Mouse (Mus musculus) embryonic facial prominence, embryonic 15.5 days (tissue): ENCODE data around the gene Pi16. TPM values are rescaled to one million over a fixed set of nuclear protein-coding genes. Genes with fewer than 3 reads are reported as not detected.
"Not testable (repeated sequence)": the region's sequence is repeated elsewhere in the genome, so short reads cannot be mapped to it uniquely, and the experiment has no call there.

Source experiments
- ATAC-seq: fragments of 200-750 bp; cut with Nextera tagmentation; 2 replicates; pipeline ENCODE4 v1.8.0; 2017; ENCODE audit warnings: low read depth, moderate TSS enrichment; ENCODE audit not compliant: insufficient number of reproducible peaks, low FRiP score, low TSS enrichment
- H3K27ac ChIP-seq: fragments of 300-500 bp; sonication (generic); replicated peaks from 2 replicates; pipeline ENCODE4 v1.5.1; 2015; ENCODE audit warnings: mild to moderate bottlenecking, inconsistent platforms
- H3K27me3 ChIP-seq: fragments of 300-500 bp; sonication (generic); 2 replicates; pipeline ENCODE4 v1.6.1; 2015; ENCODE audit warnings: inconsistent platforms
- H3K36me3 ChIP-seq: fragments of 300-500 bp; sonication (generic); 2 replicates; pipeline ENCODE4 v1.6.1; 2015; ENCODE audit warnings: mild to moderate bottlenecking, inconsistent platforms
- H3K4me1 ChIP-seq: fragments of 300-500 bp; sonication (generic); 2 replicates; pipeline ENCODE4 v1.6.1; 2015; ENCODE audit warnings: inconsistent platforms
- H3K4me2 ChIP-seq: fragments of 300-500 bp; sonication (generic); replicated peaks from 2 replicates; pipeline ENCODE4 v1.6.1; 2015; ENCODE audit warnings: mild to moderate bottlenecking, inconsistent platforms
- H3K4me3 ChIP-seq: fragments of 300-500 bp; sonication (generic); replicated peaks from 2 replicates; pipeline ENCODE4 v1.5.1; 2015; ENCODE audit warnings: mild to moderate bottlenecking, inconsistent platforms
- H3K9ac ChIP-seq: fragments of 300-500 bp; sonication (generic); 2 replicates; pipeline ENCODE4 v1.6.1; 2015; ENCODE audit warnings: inconsistent platforms
- H3K9me3 ChIP-seq: fragments of 300-500 bp; sonication (generic); replicated peaks from 2 replicates; pipeline ENCODE4 v1.6.1; 2016; ENCODE audit warnings: inconsistent platforms
- WGBS: fragments of 180-500 bp; shearing (Covaris S2); methylation state at CpG from one replicate; pipeline ENCODE4 v1.1.7; 2015; 5-methylcytosine and 5-hydroxymethylcytosine counted together
- polyA plus RNA-seq: library from polyadenylated mRNA; unstranded; fragments of >200 nt; fragmentation: Nextera tagmentation; extraction: Ambion mirVana; gene quantifications from 2 replicates; pipeline ENCODE4 v1.2.1, GENCODE M21; 2015

Gene Pi16
- polyA plus RNA-seq, 1 experiment from 2014 or later, result 2.7 TPM

- peak overlapping the region; percentile 62 for H3K4me2 ChIP-seq
- peak overlapping the region; percentile 97 for H3K9ac ChIP-seq
- H3K27me3 ChIP-seq, result no peaks in the 10 kb centered on the region
- no peaks in the 10 kb centered on the region for H3K9me3 ChIP-seq
- H3K4me1 ChIP-seq, result peaks cover 39% of the 10 kb centered on the region
- WGBS, result under 1% methylated on average over 45 of the region's 45 CpGs
- peak; percentile 13; the same call in 1 of the 2 replicates for ATAC-seq
- H3K36me3 ChIP-seq, result peaks cover 15% of the 10 kb centered on the region; the same call in 1 of the 2 replicates
- H3K4me3 ChIP-seq, result peak overlapping the region; percentile 92
- H3K27ac ChIP-seq, result peak overlapping the region; percentile 91
Measured at GRCm38 (mm10) chr17:29347126-29347644, 29.7 kb downstream of the Pi16 start.

- H3K27ac ChIP-seq, result peak within 1 kb of the TSS; percentile 91
- peak within 1 kb of the TSS; percentile 97 for H3K9ac ChIP-seq
- H3K36me3 ChIP-seq, result peaks cover 13% of the 10 kb centered on the region; the same call in 1 of the 2 replicates
- peak within 1 kb of the TSS; percentile 62 for H3K4me2 ChIP-seq
- no peaks in the 10 kb centered on the region for H3K27me3 ChIP-seq
- ATAC-seq, result peak; percentile 96
- H3K4me3 ChIP-seq, result peak within 1 kb of the TSS; percentile 92
- WGBS, result under 1% methylated on average over 50 of the region's 53 CpGs
- peaks cover 34% of the 10 kb centered on the region for H3K4me1 ChIP-seq
- no peaks in the 10 kb centered on the region for H3K9me3 ChIP-seq
Measured at GRCm38 (mm10) chr17:29347645-29348256, 30.3 kb downstream of the Pi16 start, which contains the start of gene Mtch1. Gene Mtch1, minus strand, starts transcription at chr17:29347934.

- H3K9ac ChIP-seq, result no peak overlapping the region
- 75% methylated on average over 2 of the region's 2 CpGs for WGBS
- no peak overlapping the region for H3K27ac ChIP-seq
- no peaks in the 10 kb centered on the region for H3K9me3 ChIP-seq
- no peak for ATAC-seq
- H3K4me2 ChIP-seq, result no peak overlapping the region
- 0 out of 2 replicates have a peak, but pooled peaks cover 5% of the 10 kb centered on the region for H3K36me3 ChIP-seq
- no peaks in the 10 kb centered on the region for H3K27me3 ChIP-seq
- H3K4me1 ChIP-seq, result peaks cover 26% of the 10 kb centered on the region
- H3K4me3 ChIP-seq, result no peak overlapping the region
Measured at GRCm38 (mm10) chr17:29348996-29349395, 31.5 kb downstream of the Pi16 start.

- H3K9me3 ChIP-seq, H3K9ac ChIP-seq, H3K4me3 ChIP-seq, H3K4me2 ChIP-seq, ATAC-seq, H3K36me3 ChIP-seq, H3K27ac ChIP-seq, H3K27me3 ChIP-seq: not testable (repeated sequence)
- peaks cover 18% of the 10 kb centered on the region for H3K4me1 ChIP-seq
- 71% methylated on average over 5 of the region's 5 CpGs for whole genome bisulfite sequencing
Measured at GRCm38 (mm10) chr17:29351056-29351455, 33.6 kb downstream of the Pi16 start.

- Histone ChIP-seq H3K9ac (no peak overlapping the region), H3K4me2 (no peak overlapping the region), H3K36me3 (no peaks in the 10 kb centered on the region), H3K27ac (peak overlapping the region; percentile 84), H3K27me3 (no peaks in the 10 kb centered on the region), H3K4me3 (no peak overlapping the region), H3K4me1 (peaks cover 17% of the 10 kb centered on the region), H3K9me3 (no peaks in the 10 kb centered on the region)
- 38% methylated on average over 5 of the region's 5 CpGs for WGBS
- ATAC-seq, result peak; percentile 20; the same call in 1 of the 2 replicates
Measured at GRCm38 (mm10) chr17:29355461-29355840, 38.0 kb downstream of the Pi16 start.

- peak overlapping the region; percentile 84 for H3K27ac ChIP-seq
- H3K9me3 ChIP-seq, result no peaks in the 10 kb centered on the region
- H3K9ac ChIP-seq, result 0 out of 2 replicates have a peak overlapping the region, but pooled peaks have one; percentile 9
- H3K4me1 ChIP-seq, result peaks cover 17% of the 10 kb centered on the region
- no peaks in the 10 kb centered on the region for H3K27me3 ChIP-seq
- peak overlapping the region; percentile 28; the same call in 1 of the 2 replicates for H3K4me3 ChIP-seq
- WGBS, result 30% methylated on average over 17 of the region's 17 CpGs
- H3K4me2 ChIP-seq, result peak overlapping the region; percentile 47
- peak; percentile 52 for ATAC-seq
- H3K36me3 ChIP-seq, result no peaks in the 10 kb centered on the region
Measured at GRCm38 (mm10) chr17:29355841-29356478, 38.5 kb downstream of the Pi16 start.

- Histone ChIP-seq H3K4me3 (peak overlapping the region; percentile 28), H3K4me1 (peaks cover 17% of the 10 kb centered on the region), H3K9ac (peak overlapping the region; percentile 21; the same call in 1 of the 2 replicates), H3K36me3 (no peaks in the 10 kb centered on the region), H3K9me3 (no peaks in the 10 kb centered on the region), H3K4me2 (peak overlapping the region; percentile 47), H3K27me3 (no peaks in the 10 kb centered on the region), H3K27ac (peak overlapping the region; percentile 84)
- ATAC-seq, result peak; percentile 69
- 3% methylated on average over 11 of the region's 11 CpGs for WGBS
Measured at GRCm38 (mm10) chr17:29356479-29356856, 39.0 kb downstream of the Pi16 start.

GRCm38 (mm10) chr17:29356882-29357281, 39.4 kb downstream of the Pi16 start:
- WGBS, result 6% methylated on average over 9 of the region's 9 CpGs
- Histone ChIP-seq H3K27ac (peak overlapping the region; percentile 84; the same call in 1 of the 2 replicates), H3K4me2 (peak overlapping the region; percentile 47), H3K4me1 (peaks cover 17% of the 10 kb centered on the region), H3K9ac (peak overlapping the region; percentile 21; the same call in 1 of the 2 replicates), H3K27me3 (no peaks in the 10 kb centered on the region), H3K36me3 (no peaks in the 10 kb centered on the region), H3K4me3 (peak overlapping the region; percentile 28), H3K9me3 (no peaks in the 10 kb centered on the region)
- peak; percentile 9; the same call in 1 of the 2 replicates for ATAC-seq

GRCm38 (mm10) chr17:29358928-29359327, 41.4 kb downstream of the Pi16 start:
- no peak for ATAC-seq
- Histone ChIP-seq H3K4me3 (no peak overlapping the region), H3K4me1 (peaks cover 17% of the 10 kb centered on the region), H3K36me3 (no peaks in the 10 kb centered on the region), H3K27ac (no peak overlapping the region), H3K9ac (no peak overlapping the region), H3K9me3 (no peaks in the 10 kb centered on the region), H3K27me3 (no peaks in the 10 kb centered on the region), H3K4me2 (no peak overlapping the region)
- WGBS, result 55% methylated on average over 3 of the region's 3 CpGs

- H3K27ac ChIP-seq, result no peak within 1 kb of the TSS
- peaks cover 14% of the 10 kb centered on the region for H3K4me1 ChIP-seq
- H3K4me2 ChIP-seq, result no peak within 1 kb of the TSS
- H3K9me3 ChIP-seq, result no peaks in the 10 kb centered on the region
- H3K9ac ChIP-seq, result no peak within 1 kb of the TSS
- no peaks in the 10 kb centered on the region for H3K36me3 ChIP-seq
- no peak for ATAC-seq
- 17% methylated on average over 5 of the region's 5 CpGs for WGBS
- no peaks in the 10 kb centered on the region for H3K27me3 ChIP-seq
- H3K4me3 ChIP-seq, result no peak within 1 kb of the TSS
Measured at GRCm38 (mm10) chr17:29360761-29361221, 43.3 kb downstream of the Pi16 start, which contains the start of gene Fgd2. Gene Fgd2, plus strand, starts transcription at chr17:29360914.

GRCm38 (mm10) chr17:29361982-29362691, 44.7 kb downstream of the Pi16 start:
- Histone ChIP-seq H3K27ac (no peak overlapping the region), H3K27me3 (no peaks in the 10 kb centered on the region), H3K4me3 (no peak overlapping the region), H3K4me1 (peaks cover under 1% of the 10 kb centered on the region; the same call in 1 of the 2 replicates), H3K36me3 (no peaks in the 10 kb centered on the region), H3K9me3 (no peaks in the 10 kb centered on the region), H3K9ac (no peak overlapping the region), H3K4me2 (no peak overlapping the region)
- ATAC-seq, result no peak
- WGBS, result 45% methylated on average over 8 of the region's 8 CpGs
